Mouse (Mus musculus) gastrocnemius, postnatal 10 days (tissue): ENCODE measurements around the gene Ugcg. TPM values are rescaled to one million over a fixed set of nuclear protein-coding genes. Genes with fewer than 3 reads are reported as not detected.

ENCODE experiments used
- DNase-seq: peaks from one replicate; pipeline ENCODE4 v3.0.0; 2021; ENCODE audit warnings: mixed read lengths
- total RNA-seq, 2 experiments: library from RNA; stranded (reverse); gene quantifications; 2 replicates each; pipeline ENCODE4 v1.2.3; 2021

Ugcg gene
- total RNA-seq, 2 experiments from 2014 or later, result 14.2 to 19.7 TPM

DNA sequence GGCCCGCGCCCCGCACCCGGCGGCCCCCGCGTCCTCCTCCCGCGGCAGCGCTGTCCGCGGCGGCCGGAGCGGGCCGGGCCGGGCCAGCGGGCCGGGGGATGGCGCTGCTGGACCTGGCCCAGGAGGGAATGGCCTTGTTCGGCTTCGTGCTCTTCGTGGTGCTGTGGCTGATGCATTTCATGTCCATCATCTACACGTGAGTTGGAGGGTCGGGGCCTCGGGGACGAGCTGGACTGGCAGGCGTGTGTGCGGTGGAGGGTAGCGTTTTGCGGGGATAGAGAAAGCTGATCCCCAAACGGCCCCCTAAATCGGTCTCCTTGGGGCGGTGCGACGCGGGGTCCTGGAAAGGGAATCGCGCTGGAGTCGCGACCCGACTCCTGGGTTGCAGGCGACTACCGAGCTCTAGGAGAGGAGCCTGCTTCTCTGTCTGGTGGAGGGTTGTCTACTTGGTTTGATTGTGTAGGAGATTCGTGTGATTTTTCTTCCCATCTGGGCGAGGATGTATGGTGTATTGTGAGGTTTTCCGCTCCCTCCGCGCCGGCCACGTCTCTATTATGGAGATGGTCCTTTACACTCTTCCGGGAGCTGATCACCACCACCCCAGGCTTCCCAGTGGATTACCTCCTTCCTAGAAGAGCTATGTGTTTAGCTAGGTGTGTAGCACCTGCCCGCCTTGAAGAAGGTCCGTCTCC is 635 bp downstream of the Ugcg start:
- DNase-seq, result no peak

DNA sequence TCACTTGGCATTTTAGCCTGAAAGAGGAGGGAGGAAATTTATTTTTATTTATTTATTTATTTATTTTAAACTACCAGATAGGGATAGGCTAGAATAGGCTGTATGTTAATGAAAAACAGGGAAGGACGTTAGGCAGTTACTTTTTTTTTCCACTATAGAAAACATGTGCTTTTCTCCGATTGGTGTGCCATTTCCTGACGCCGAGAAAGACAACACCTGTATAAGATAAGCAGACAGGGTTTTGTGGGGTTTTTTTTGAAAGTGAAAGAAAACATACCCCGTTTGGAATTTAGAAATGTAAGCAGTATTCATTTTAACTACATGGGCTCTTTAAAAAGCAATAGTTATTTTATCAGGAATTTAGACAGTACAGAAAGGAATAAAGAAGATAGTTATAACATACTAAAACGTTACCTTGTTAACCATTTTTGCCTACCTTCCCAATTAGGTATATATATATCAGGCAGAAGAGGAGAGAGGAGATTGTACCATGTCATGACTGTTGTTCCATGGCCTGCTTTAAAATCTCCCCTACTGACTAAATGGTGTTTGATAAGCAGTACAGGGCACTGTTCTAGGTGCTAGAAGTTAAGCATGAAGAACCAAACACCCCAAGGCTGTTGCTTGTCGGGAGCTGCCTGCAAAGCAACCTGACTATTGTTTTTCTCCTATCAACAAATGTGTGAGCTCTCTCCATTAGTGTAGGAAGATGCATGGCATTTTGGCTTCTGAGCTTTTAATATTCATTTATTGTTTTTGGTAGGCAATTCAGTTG is 1.8 kb downstream of the Ugcg start:
- DNase-seq, result no peak

DNA sequence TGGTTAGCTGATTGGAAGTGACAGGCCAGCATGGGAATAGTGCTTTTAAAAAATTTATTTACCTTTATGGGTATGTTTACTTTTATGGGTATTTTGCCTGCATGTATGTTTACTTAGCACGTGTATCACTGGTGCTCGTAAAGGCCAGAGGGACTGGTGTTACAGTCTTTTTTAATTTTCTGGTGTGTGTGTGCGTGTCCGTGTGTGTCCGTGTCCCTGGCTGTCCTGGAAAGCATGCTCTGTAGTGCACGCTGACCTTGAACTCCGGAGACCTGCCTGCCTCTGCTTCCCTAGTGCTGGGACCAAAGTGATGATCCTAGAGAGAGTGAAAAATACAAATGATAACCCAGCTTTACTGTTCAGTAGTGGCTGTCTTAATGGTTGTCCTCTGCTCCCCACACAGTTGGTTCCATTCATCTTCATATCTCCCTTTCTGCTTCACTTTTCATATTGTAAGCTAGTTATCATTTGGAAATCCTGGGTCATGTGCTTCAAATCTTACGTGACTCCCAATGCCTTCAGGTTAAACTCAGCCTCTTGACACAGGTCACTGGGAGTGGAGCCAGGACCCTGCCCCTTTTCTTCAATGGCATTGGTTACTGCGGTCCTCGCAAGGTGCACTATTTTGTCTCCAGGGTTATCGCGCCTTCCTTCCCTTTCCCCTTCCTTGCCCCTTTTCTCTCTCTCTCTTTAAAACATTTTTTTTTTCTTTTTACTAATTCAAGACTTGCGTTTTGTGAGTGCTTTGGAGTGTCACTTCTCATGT is 5.9 kb downstream of the Ugcg start:
- no peak for DNase-seq

DNA sequence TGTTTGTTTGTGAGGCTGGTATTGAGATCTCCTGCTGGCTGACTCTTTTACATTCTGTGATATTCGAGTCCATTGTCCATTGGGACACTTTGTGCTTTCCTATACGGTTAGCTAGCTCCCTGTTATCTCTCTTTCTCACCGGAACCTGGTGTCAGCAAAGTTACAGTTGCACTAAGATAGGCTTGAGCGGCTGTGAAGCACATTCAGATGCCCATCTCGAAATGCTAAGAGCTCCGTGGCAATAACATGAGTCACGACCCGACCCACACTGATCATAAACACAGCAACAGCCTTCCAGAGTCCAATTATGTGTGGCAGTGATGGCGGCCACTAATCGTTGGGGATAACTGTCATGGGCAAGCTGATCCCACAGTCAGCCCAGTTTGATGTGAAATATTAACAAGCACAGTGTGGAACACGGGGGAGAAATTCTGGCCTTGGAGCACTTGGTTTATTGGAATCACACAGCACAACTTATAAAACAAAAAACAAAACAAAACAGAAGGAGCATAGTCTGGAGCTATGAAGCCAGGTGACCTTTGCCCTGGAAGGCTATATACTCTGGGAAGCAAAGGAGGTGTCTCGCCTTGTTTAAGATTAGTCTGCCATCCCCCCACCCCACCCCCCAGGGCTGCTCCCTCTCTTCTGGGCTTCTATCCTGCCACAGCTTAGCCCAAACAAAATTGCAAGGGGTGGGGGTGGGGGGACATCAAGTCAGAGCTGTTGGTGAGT is 7.5 kb downstream of the Ugcg start:
- no peak for DNase-seq

DNA sequence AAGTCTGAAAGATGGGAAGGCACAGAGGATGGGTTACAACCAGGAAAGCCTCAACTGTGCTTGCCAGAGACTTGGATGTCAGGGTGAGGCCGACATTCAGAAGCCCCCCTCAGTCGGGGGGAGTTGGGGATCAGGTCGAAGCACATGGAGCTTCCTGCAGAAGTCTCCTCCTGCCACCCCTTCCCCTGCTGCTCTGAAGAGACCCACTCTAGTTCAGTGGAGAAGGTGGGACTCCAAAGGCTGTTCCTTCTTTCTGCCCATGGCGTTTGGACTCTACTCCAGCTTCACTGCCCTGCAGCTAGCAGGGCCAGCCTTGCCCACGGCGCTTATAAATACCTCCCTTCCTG is 8.0 kb downstream of the Ugcg start:
- DNase-seq, result no peak

DNA sequence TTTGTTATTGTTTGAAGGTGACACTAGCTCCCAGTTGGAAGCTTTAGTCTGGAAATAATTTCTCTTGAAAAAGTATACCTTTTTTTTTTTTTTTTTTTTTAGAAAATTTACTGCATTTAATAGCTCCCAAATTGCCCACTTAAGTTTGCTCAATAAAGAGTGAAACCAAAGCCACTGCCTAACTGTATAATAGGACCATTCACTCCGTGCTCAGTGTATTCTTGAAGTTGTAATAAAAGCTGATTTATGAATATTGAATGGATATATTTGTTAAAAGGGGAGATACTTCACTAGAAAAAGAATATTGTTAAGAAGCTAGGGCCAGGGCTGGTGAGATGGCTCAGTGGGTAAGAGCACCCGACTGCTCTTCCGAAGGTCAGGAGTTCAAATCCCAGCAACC is 8.4 kb downstream of the Ugcg start:
- DNase-seq, result no peak

DNA sequence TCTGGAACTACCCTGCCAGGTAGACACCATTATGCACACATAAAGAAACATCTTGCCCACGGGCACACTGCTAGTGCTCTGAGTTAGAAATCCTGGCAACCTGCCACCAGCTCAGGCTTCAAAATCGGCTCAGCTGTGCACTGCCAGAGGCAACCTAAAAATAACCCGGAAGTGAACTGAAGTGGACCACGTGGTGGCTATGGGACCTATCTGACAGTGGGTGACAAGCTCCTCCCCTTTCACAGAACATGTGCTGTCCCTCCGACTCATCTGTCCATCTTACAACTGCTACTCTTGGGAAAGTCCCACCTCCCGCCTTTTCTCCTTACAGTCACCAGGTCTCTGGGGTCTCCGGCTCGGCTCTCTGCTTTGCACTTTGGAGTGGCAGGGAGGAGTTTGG is 10.3 kb downstream of the Ugcg start:
- DNase-seq, result peak; percentile 63

DNA sequence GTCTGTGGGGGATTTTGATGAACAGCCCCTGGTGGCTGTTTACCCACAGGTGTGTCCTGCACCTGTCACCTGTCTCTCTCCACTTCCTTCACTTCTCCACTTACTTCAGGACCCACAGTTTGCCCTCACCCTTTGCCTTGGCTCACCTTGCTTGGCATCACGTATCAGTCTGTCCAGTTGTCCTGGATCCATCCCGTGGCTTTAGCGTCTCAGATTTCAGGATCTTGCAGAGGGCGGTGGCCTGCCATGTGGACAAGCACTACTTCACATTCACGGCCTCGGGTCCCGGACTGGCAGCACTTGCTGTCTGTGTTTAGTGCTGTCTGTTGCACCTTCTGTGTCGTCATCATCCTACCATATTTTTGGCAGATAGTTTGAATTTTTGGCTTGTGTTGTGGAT is 10.7 kb downstream of the Ugcg start:
- DNase-seq, result peak; percentile 9

DNA sequence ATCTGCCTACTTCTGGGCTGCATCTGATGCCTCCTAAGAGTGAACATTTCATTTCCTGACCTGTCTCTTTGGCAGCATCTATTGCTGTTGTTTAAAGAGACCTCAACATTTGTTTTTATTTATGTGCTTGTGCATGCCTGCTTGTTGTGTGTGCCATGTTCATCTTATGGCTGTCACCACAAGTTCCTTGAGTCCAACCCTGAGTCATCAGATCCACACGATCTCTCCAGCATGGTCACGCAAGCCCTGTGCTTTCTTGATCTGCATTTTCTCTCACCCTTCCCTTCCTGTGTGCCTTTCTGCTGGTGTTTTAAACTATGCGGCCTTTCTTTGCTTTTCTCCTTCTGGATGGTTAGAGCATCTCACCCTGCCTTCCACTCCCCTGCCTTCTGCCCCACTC is 11.6 kb downstream of the Ugcg start:
- no peak for DNase-seq

DNA sequence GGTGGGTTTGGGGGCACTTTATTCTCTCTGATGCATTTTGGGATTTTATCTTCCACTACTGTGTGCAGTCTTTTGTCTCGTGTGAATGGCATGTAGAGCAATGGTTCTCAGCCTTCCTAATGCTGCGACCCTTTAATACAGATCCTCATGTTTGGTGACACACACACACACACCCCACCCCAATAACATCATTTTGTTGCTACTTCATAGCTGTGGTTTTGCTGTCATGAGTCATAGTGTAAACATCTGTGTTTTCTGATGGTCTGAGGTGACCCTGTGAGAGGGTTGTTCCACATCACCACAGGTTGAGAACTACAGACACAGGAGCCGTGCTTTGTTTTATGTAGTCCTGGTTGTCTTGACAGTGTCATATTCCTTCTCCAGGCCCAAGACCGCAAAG is 15.6 kb downstream of the Ugcg start:
- DNase-seq, result no peak

DNA sequence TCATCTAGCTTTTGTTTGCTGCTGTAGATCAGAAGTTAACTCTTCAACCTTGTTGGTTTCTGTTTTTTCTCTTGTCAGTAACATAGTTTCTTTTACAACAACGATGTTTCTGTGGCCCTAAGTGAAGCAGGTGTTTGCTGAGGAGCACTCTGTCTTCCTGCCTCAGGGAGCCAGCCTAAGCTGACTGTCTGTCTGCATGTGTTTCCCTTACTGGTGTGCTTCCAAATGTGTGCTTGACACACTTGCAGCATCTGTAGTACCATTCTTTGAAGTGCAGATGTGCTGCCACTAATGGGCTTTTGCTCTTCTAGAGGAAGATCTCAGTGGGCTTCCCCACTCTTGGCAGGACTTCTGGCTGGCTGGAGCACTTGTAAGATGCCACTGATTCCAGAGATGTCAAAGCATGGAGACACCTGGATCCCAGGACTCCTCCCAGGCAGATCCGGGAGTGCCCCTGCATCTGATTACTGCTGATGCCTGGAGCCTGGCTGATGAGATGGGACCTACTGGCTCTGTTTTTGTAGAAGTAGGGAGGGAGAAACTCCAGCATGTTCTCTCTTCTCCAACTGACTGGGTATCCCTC is 16.8 kb downstream of the Ugcg start:
- no peak for DNase-seq

DNA sequence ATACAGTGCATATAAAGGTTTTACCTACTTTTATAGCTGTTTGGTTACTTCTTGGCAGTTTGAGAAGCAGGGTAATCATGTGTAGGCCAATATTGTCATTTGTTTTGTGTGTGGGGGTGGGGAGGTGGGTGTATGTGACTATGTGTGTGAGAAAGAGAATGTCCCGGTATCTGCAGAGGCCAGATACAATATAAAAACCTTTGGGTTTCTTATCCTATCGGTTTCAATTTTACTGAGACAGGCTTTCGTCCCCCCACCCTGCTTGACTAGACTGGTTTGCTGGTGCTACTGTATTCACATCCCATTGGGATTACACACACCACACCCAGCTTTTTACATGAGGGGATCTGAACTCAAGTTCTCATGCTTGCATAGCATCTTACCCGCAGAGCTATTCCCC is 17.5 kb downstream of the Ugcg start:
- no peak for DNase-seq

DNA sequence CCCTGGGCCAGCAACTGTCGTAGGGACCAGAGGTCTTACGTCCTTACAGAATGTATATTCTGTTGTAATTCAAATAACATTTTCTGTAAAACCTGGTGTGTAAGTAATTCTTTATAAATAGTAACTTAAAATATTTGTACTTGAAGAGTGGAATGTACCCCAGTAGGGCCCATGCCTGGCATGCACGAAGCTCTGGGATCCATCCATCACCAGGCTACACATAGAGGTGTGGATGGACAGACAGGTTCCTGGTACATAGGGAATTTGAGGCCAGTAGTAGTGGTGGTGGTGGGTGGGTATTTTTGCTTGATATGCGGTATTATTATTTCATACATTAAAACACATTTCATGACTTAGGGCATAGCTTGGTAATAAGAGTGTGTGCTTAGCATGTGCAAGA is 19.6 kb downstream of the Ugcg start:
- no peak for DNase-seq

DNA sequence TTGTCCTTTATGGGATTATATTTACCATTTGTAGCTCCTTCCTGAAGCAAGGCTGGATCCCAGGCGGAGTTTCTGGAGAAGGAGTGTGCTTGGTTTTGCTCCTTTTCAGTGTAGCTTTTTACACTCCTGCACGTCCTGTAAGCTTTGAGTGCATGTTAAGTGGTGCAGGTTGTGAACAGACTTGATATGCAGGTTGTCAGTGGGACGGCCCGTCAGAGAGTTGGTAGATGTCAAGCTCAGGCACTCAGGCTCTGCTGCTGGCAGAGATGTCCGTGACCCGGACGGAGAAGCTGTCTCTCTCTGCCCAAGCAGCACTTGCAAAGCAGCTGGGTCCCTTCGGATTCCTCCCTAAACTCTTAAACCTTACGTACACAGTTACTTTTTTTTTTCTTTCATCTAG is 22.1 kb downstream of the Ugcg start:
- no peak for DNase-seq

DNA sequence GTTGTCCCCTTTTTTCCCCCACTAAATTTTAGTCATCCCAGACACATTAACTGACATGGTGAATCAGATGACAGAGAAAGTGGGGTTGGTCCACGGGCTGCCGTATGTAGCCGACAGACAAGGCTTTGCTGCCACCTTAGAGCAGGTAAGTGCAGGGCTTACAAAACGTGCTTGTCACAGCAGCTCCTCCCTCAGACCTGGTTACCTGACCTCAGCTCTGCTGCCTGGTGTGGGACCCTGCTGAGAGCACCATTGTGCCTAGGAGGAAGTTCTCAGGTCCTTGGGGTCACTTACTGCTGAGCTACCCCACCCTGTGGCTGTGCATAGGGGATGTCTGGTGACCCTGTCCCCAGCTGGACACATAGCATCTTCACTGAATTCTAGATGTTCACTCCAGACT is 24.8 kb downstream of the Ugcg start:
- DNase-seq, result no peak

DNA sequence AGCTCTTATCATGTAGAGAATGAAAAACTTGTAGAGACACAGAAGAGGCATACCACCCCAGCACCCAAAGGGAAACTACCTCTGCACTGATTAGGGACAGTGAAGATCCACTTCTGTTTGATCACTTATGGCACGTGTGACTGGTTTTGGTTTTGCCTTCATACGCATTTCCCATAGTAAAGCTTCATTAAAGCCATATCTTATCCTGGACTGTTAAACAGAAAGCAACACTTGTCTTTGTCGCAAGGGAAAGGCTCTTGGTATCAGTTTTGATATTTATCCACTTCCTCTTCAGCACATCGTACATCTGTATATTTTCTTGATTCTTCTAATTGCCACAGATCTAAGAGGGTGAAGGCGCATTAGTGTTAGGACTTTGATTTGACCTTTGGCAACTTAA is 25.6 kb downstream of the Ugcg start:
- no peak for DNase-seq

DNA sequence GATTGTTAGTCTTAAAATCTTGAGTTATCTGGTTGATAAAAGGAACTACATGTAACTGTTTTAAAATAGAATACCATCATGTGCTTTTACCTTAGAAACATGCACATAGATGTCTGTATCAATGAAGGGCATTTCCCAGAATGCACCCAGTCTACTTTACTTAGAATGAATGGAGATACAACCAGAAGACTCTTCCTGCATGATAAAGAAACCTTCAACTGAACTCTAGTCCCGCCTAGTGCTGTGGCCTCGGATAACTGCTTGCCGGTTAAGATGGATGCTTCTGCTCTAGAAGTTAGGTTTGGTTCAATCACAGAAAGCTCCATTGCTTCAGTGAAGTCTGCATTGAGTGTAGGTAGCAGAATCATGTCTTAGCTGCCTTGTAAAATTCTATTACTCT is 26.5 kb downstream of the Ugcg start:
- no peak for DNase-seq

DNA sequence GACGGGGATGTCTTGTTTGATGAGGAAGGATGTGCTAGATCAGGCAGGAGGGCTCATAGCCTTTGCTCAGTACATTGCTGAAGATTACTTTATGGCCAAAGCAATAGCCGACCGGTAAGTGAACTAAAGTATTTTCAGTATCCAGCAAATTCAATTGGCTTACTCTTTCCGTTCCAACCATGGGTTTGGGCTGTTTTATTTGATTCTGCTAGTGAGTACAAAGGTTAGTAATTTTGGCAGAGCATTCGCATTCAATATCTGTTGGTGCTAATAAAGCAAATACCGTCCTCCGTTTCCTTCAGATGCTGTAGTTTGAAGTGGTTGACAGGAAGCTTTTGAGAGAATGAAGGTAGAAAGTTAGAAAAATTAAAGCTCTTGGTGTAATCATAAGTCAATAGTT is 28.0 kb downstream of the Ugcg start:
- no peak for DNase-seq

DNA sequence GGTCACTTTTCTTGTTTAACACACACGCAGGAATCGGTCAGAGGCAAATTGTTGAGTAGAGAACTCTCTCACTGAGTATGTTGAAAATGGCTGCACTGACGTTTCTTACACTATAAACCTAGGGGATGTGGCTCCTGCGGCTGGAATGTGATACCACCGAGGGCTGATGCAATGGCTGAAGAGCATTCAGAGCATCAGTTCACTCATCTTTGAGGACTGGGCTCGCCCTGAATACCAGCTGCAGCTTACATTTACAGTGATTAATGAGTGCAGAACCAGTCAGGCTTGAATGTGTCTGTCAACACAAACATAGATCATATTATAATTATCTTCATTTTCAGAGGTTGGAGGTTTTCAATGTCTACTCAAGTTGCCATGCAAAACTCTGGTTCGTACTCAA is 29.1 kb downstream of the Ugcg start:
- DNase-seq, result no peak

DNA sequence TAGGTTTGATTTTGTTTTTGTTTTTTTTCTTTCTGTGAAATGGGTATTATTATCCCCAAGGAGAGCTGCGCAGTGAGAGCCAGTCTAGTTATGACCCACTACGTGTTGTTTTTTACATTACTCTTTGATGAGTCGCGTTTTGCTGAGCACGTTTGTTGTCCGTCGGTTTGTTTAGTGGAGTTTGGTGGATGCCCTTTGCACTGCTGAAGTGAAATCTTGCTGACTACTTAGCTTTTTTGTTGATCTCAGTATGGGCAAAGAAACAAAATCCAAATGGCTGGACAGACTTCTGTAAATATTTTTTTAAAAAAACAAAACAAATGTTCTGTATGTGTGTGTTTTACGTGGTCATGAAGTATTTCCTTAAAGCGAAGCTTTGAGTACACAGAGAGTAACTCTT is 33.2 kb downstream of the Ugcg start:
- DNase-seq, result no peak

DNA sequence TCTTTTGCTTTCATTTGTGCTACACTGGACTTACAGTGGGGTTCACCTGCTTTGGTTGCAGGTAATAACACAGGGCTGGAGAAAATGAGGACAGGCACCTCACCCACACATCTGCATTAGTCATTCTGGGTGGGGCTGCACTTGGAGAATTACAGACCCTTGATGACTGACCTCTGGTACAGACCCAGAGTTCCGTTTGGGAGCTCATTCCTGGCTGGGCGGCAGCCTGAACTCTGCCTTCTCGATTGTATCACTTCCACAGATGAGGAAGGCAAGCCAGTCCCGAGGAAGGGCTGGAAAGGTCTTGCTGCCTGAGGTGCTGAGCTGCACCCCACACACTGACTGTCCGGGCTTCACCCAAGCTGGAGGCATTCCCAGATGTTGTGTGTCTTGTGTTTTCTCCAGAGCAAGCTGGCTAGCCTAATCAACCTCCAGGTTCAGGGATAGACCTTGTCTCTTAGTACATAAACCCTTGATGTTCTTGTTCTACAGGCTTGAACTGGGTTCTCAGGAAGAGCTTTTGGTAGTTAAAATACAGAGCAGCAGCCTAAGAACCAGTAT is 34.1 kb downstream of the Ugcg start:
- no peak for DNase-seq

DNA sequence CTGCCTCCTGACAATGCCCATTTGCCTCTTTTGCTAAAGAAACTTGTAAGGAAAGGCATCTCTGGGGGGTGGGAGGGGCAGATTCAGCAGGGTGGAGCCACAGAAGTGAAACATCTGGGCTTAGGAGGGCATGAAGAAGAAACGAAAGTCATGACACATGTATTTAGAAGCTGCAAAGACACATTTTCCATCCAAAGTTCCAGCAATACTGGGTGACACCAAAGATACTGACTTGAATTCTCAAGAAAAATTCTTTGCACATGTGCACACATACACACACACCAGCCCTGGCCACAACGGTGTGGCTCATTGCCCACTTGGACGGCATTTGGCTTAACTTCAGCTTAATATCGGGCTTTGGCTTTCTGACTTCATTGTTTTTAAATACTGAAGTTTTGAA is 35.8 kb downstream of the Ugcg start:
- DNase-seq, result no peak
